28 mouse cellular contexts compared by ENCODE assay signal in the genomic region with DNA sequence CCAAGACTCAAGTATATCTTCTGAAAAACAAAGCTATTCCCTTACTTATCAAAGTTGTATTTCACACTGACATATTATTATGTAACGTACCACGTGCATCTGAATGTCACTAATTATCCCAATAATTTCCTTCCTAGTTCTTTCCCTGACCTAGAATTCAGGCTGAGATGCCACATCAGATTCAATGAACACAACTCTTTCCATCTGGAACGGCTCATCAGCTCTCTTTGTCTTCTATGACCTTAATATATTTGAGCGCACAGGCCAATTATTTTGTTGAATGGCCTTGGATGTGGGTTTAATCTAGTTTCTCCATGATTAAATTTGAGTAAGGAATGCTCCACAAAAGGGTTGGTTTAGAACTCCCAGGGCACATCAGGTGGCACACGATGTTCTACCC.
"Had no signal": no experiment of that assay in that cellular context is flagged by ENCODE, and none has a peak within 500 bp of the region (broad histone marks: within the 10 kb centered on the region; RNA-seq: fewer than 3 reads in every experiment).

No protein-coding gene starts in this region.

- H3K9me3 ChIP-seq: embryonic facial prominence, embryonic 10.5 days; embryonic facial prominence, embryonic 12.5 days; embryonic facial prominence, embryonic 13.5 days; embryonic facial prominence, embryonic 15.5 days; forebrain, embryonic 10.5 days; forebrain, embryonic 12.5 days; forebrain, embryonic 13.5 days; forebrain, embryonic 15.5 days had no signal

- H3K4me3 ChIP-seq: embryonic facial prominence, embryonic 10.5 days; embryonic facial prominence, embryonic 12.5 days; embryonic facial prominence, embryonic 13.5 days; embryonic facial prominence, embryonic 15.5 days; erythroblast, embryonic 14.5 days; forebrain, embryonic 10.5 days; forebrain, embryonic 12.5 days; forebrain, embryonic 13.5 days; forebrain, embryonic 15.5 days; gastrocnemius, adult 2 months; heart, adult 2 months had no signal

- H3K9ac ChIP-seq: embryonic facial prominence, embryonic 12.5 days; embryonic facial prominence, embryonic 13.5 days; embryonic facial prominence, embryonic 15.5 days; forebrain, embryonic 12.5 days; forebrain, embryonic 13.5 days; forebrain, embryonic 15.5 days; forebrain, postnatal 0 days had no signal

- H3K27ac ChIP-seq: embryonic facial prominence, embryonic 10.5 days; embryonic facial prominence, embryonic 12.5 days; embryonic facial prominence, embryonic 13.5 days; embryonic facial prominence, embryonic 15.5 days; forebrain, embryonic 10.5 days; forebrain, embryonic 12.5 days; forebrain, embryonic 13.5 days; forebrain, embryonic 15.5 days; gastrocnemius, adult 2 months; heart, adult 2 months had no signal

- ATAC-seq: forebrain, embryonic 13.5 days; forebrain, embryonic 14.5 days; forebrain, embryonic 15.5 days; forebrain, embryonic 16.5 days; forebrain, postnatal 0 days had no signal

- H3K27me3 ChIP-seq: embryonic facial prominence, embryonic 12.5 days; embryonic facial prominence, embryonic 13.5 days; embryonic facial prominence, embryonic 15.5 days; forebrain, embryonic 12.5 days; forebrain, embryonic 13.5 days; forebrain, embryonic 15.5 days had no signal

- DNase-seq: cerebellum, adult 8-10 months; cerebellum, adult 9-10 months; cerebellum, adult 9-11 months; cerebellum, postnatal 10 days; cerebellum, postnatal 14 days; cerebellum, postnatal 25 days; cerebellum, postnatal 36 days; embryo, embryonic 11 days; forebrain, postnatal 0 days; gastrocnemius, adult 2 months; gastrocnemius, postnatal 10 days; gastrocnemius, postnatal 14 days; gastrocnemius, postnatal 25 days; gastrocnemius, postnatal 36 days; heart, adult 11 months; heart, adult 18-20 months; heart, adult 2 months had no signal

- H3K4me2 ChIP-seq: embryonic facial prominence, embryonic 12.5 days; embryonic facial prominence, embryonic 13.5 days; embryonic facial prominence, embryonic 15.5 days; forebrain, embryonic 12.5 days; forebrain, embryonic 13.5 days; forebrain, embryonic 15.5 days had no signal
